Mouse (Mus musculus): ENCODE data around the gene Tmprss15. TPM values are rescaled to one million over a fixed set of nuclear protein-coding genes. Genes with fewer than 3 reads are reported as not detected.

The Tmprss15 gene
- polyA plus RNA-seq, 1 experiment from 2014 or later = not detected

DNA sequence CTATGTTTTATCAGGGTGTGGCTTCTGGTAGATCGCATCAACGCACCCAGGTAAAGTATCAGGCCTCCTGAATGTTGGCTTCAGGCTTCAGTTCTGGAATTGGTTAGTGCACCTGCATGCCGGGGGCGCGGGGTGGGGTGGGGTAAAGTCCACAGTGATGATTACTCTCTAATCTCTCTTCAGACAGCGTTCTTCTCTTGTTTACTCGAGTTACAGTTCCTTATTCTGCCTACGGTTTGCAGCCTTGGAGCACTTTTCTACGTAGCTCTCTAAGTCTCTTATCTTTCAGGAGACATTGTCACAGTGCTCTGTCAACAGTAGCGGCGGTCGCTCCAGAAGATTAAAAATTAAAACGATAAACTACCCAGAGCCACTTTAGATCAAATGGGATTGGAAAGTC is 116.8 kb downstream of the Tmprss15 start:
- no peaks in the 10 kb centered on the region for H3K27me3 ChIP-seq
- no peaks in the 10 kb centered on the region for H3K36me3 ChIP-seq
- H3K4me2 ChIP-seq = no peak overlapping the region
- no peak overlapping the region for H3K27ac ChIP-seq (replicated peaks)
- WGBS = 94% methylated on average over 13 of the region's 13 CpGs
- ATAC-seq (ENCODE audit: low FRiP score, low read depth) = no peak
- H3K9ac ChIP-seq = no peak overlapping the region
- H3K4me1 ChIP-seq (replicated peaks) = no peaks in the 10 kb centered on the region
- no peak overlapping the region for H3K4me3 ChIP-seq
- H3K9me3 ChIP-seq = no peaks in the 10 kb centered on the region

DNA sequence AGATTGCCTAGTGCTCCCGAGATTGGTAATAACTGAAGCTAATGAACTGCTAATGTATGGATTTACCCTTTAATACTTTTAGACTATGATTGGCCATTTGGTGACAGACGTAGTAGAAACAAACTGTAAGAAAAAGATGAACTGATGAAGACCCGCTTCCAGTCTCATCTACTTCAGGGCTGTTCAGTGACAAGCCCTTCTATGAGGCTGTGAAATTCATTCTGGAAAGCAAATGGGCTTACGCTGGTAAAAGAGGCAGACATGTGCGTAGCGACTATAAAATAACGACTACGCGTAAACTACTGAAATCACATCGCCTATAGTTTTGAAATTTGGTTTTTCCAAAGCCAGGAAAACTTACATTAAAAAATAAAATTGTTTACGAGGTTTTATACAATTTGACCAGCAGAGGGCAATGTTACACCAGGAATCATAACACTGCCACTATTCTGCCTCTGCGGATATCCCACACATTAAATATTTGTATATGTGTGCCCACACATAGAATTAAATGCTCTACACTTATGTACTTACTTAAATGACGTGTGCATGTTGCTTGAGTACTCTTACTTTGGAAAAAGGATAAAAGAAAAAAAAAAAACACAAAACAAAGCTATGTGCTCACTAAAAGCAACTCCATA is 121.7 kb downstream of the Tmprss15 start:
- no peak for ATAC-seq (ENCODE audit: low FRiP score, low read depth)
- Histone ChIP-seq H3K9ac (no peak overlapping the region), H3K9me3 (no peaks in the 10 kb centered on the region), H3K27me3 (no peaks in the 10 kb centered on the region), H3K36me3 (no peaks in the 10 kb centered on the region), H3K4me3 (no peak overlapping the region), H3K4me1 (replicated peaks) (no peaks in the 10 kb centered on the region), H3K27ac (replicated peaks) (no peak overlapping the region), H3K4me2 (no peak overlapping the region)
- WGBS = 39% methylated on average over 13 of the region's 13 CpGs

DNA sequence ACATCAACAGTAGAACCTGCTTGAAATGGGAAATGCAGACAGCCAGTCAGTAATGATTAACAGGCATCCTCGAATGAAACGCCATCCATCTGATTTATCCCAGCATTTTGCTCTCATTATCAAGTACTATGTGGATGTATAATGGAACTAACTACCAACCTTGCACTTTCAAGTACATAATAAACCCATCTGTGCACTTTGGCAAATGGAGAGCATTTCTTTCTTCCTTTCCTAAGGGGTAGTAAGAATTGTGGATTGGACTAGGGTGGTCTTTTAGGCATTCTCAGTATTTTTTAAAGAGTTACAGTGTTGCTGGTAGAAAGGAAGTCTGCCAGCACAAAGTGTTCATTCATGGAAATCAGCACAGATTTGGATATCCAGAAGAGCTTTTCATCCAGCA is 133.5 kb downstream of the Tmprss15 start:
- Histone ChIP-seq H3K36me3 (no peaks in the 10 kb centered on the region), H3K9ac (no peak overlapping the region), H3K9me3 (no peaks in the 10 kb centered on the region), H3K27ac (replicated peaks) (no peak overlapping the region), H3K27me3 (no peaks in the 10 kb centered on the region), H3K4me3 (no peak overlapping the region), H3K4me1 (replicated peaks) (no peaks in the 10 kb centered on the region), H3K4me2 (no peak overlapping the region)
- ATAC-seq (ENCODE audit: low FRiP score, low read depth) = no peak
- WGBS = 66% methylated on average over 2 of the region's 2 CpGs

- Histone ChIP-seq H3K36me3 (no peaks in the 10 kb centered on the region), H3K9ac (no peak overlapping the region)
Measured at GRCm38 (mm10) chr16:78950359-78950758, 140.5 kb downstream of the Tmprss15 start.

GRCm38 (mm10) chr16:78937755-78938154 is 153.1 kb downstream of the Tmprss15 start:
- no peak overlapping the region for H3K27ac ChIP-seq (replicated peaks)
- H3K9me3 ChIP-seq = 0 out of 2 replicates have a peak, but pooled peaks cover 3% of the 10 kb centered on the region
- ATAC-seq (ENCODE audit: low FRiP score, low read depth) = no peak
- H3K36me3 ChIP-seq = no peaks in the 10 kb centered on the region
- WGBS = 79% methylated on average over 8 of the region's 8 CpGs
- H3K27me3 ChIP-seq = no peaks in the 10 kb centered on the region
- no peak overlapping the region for H3K4me3 ChIP-seq
- H3K4me2 ChIP-seq = no peak overlapping the region
- H3K4me1 ChIP-seq (replicated peaks) = no peaks in the 10 kb centered on the region
- no peak overlapping the region for H3K9ac ChIP-seq

More at GRCm38 (mm10) chr16:78950359-78950758, 140.5 kb downstream of the Tmprss15 start:
- H3K27me3 ChIP-seq = no peaks in the 10 kb centered on the region
- no peak overlapping the region for H3K4me2 ChIP-seq
- no peaks in the 10 kb centered on the region for H3K4me1 ChIP-seq (replicated peaks)
- H3K9me3 ChIP-seq = no peaks in the 10 kb centered on the region
- no peak overlapping the region for H3K4me3 ChIP-seq
- no peak overlapping the region for H3K27ac ChIP-seq (replicated peaks)
- 82% methylated on average over 4 of the region's 4 CpGs for WGBS
- no peak for ATAC-seq (ENCODE audit: low FRiP score, low read depth)

- WGBS = 85% methylated on average over 2 of the region's 2 CpGs
- H3K9me3 ChIP-seq = no peaks in the 10 kb centered on the region
Measured at GRCm38 (mm10) chr16:78934298-78934697, 156.6 kb downstream of the Tmprss15 start.

GRCm38 (mm10) chr16:78931287-78932025 is 159.4 kb downstream of the Tmprss15 start:
- Histone ChIP-seq H3K27me3 (no peaks in the 10 kb centered on the region), H3K36me3 (no peaks in the 10 kb centered on the region), H3K4me2 (peak overlapping the region; percentile 99), H3K4me1 (replicated peaks) (peaks cover 15% of the 10 kb centered on the region), H3K9ac (peak overlapping the region; percentile 64), H3K9me3 (no peaks in the 10 kb centered on the region), H3K27ac (replicated peaks) (peak overlapping the region; percentile 69; the same call in 1 of the 2 replicates), H3K4me3 (peak overlapping the region; percentile 60)
- peak; percentile 81 for ATAC-seq (ENCODE audit: low FRiP score, low read depth)
- 11% methylated on average over 16 of the region's 16 CpGs for WGBS

More at GRCm38 (mm10) chr16:78934298-78934697, 156.6 kb downstream of the Tmprss15 start:
- no peak overlapping the region for H3K4me2 ChIP-seq
- H3K4me3 ChIP-seq = no peak overlapping the region
- no peak overlapping the region for H3K27ac ChIP-seq (replicated peaks)
- no peaks in the 10 kb centered on the region for H3K27me3 ChIP-seq
- no peak for ATAC-seq (ENCODE audit: low FRiP score, low read depth)
- H3K9ac ChIP-seq = no peak overlapping the region
- peaks cover 15% of the 10 kb centered on the region for H3K4me1 ChIP-seq (replicated peaks)
- no peaks in the 10 kb centered on the region for H3K36me3 ChIP-seq

- WGBS = 10% methylated on average over 19 of the region's 19 CpGs
- peak; percentile 92 for ATAC-seq (ENCODE audit: low FRiP score, low read depth)
- peak within 1 kb of the TSS; percentile 60 for H3K4me3 ChIP-seq
- H3K9me3 ChIP-seq = no peaks in the 10 kb centered on the region
- peaks cover 15% of the 10 kb centered on the region for H3K4me1 ChIP-seq (replicated peaks)
- H3K27ac ChIP-seq (replicated peaks) = peak within 1 kb of the TSS; percentile 69; the same call in 1 of the 2 replicates
- peak within 1 kb of the TSS; percentile 99 for H3K4me2 ChIP-seq
- no peaks in the 10 kb centered on the region for H3K27me3 ChIP-seq
- no peaks in the 10 kb centered on the region for H3K36me3 ChIP-seq
- H3K9ac ChIP-seq = peak within 1 kb of the TSS; percentile 64
Measured at GRCm38 (mm10) chr16:78930382-78931286, 160.3 kb downstream of the Tmprss15 start, which contains the start of gene Chodl. TSS of gene Chodl (plus strand) at chr16:78930948.

GRCm38 (mm10) chr16:78922644-78923043 is 168.3 kb downstream of the Tmprss15 start:
- no peak for ATAC-seq (ENCODE audit: low FRiP score, low read depth)
- Histone ChIP-seq H3K27me3 (no peaks in the 10 kb centered on the region), H3K4me1 (replicated peaks) (no peaks in the 10 kb centered on the region), H3K27ac (replicated peaks) (no peak overlapping the region), H3K9ac (no peak overlapping the region), H3K36me3 (no peaks in the 10 kb centered on the region), H3K4me3 (no peak overlapping the region), H3K4me2 (no peak overlapping the region), H3K9me3 (no peaks in the 10 kb centered on the region)
- 66% methylated on average over 5 of the region's 5 CpGs for WGBS

Measured in hindbrain, embryonic 15.5 days (tissue).